Mouse (Mus musculus) left cerebral cortex, postnatal 36 days (tissue): ENCODE results near the gene Foxf1. TPM values are rescaled to one million over a fixed set of nuclear protein-coding genes. Genes with fewer than 3 reads are reported as not detected.

Experiments used
- DNase-seq, 2 experiments: peaks; one replicate each; pipeline ENCODE4 v3.0.0; 2021 to 2022; ENCODE audit warnings: low spot score in 2 of 2, mixed read lengths in 1 of 2
- intact Hi-C: fragments of 180-260 bp; cut with DNase I; formaldehyde crosslinking; loops from one replicate; pipeline ENCODE4 v1.15.1; 2025
- total RNA-seq, 2 experiments: library from RNA; stranded (reverse); gene quantifications; 2 replicates each; pipeline ENCODE4 v1.2.3; 2021

Foxf1 gene
- total RNA-seq, 2 experiments from 2014 or later: 0.70 to 0.94 TPM

- intact Hi-C loops: loop anchor here (5.0 kb wide), 2 partner anchors 108 to 193 kb away; no protein-coding TSS in a partner anchor
- no peak for DNase-seq
These were observed 3.7 kb upstream of the Foxf1 start for GRCm38 (mm10) chr8:121080361-121081090.

GRCm38 (mm10) chr8:121081398-121081797 is 2.8 kb upstream of the Foxf1 start:
- intact Hi-C loops: loop anchor here (5.0 kb wide), 2 partner anchors 109 to 194 kb away; no protein-coding TSS in a partner anchor

GRCm38 (mm10) chr8:121082218-121083092 is 1.7 kb upstream of the Foxf1 start:
- intact Hi-C loops: loop anchor here (5.0 kb wide), 2 partner anchors 110 to 195 kb away; no protein-coding TSS in a partner anchor

More at GRCm38 (mm10) chr8:121081398-121081797, 2.8 kb upstream of the Foxf1 start:
- DNase-seq: no peak

GRCm38 (mm10) chr8:121083093-121083935 is 872 bp upstream of the Foxf1 start:
- peak; percentile 34 to 35 for DNase-seq
- intact Hi-C loops: loop anchor here (5.0 kb wide), 2 partner anchors 111 to 196 kb away; no protein-coding TSS in a partner anchor

More at GRCm38 (mm10) chr8:121082218-121083092, 1.7 kb upstream of the Foxf1 start:
- DNase-seq: no peak

GRCm38 (mm10) chr8:121083936-121084209 is 313 bp upstream of the Foxf1 start:
- intact Hi-C loops: loop anchor here (5.0 kb wide), 2 partner anchors 112 to 197 kb away; no protein-coding TSS in a partner anchor
- no peak for DNase-seq

GRCm38 (mm10) chr8:121085011-121085410 is 825 bp downstream of the Foxf1 start:
- no peak for DNase-seq
- intact Hi-C loops: no loop called here

GRCm38 (mm10) chr8:121085561-121085960 is 1.4 kb downstream of the Foxf1 start:
- intact Hi-C loops: no loop called here
- no peak for DNase-seq

GRCm38 (mm10) chr8:121086004-121086900 is 2.1 kb downstream of the Foxf1 start:
- intact Hi-C loops: no loop called here

GRCm38 (mm10) chr8:121088281-121088680 is 4.1 kb downstream of the Foxf1 start:
- no peak for DNase-seq
- intact Hi-C loops: no loop called here

More at GRCm38 (mm10) chr8:121086004-121086900, 2.1 kb downstream of the Foxf1 start:
- DNase-seq: no peak

GRCm38 (mm10) chr8:121088871-121089630 is 4.9 kb downstream of the Foxf1 start:
- DNase-seq: no peak
- intact Hi-C loops: no loop called here

GRCm38 (mm10) chr8:121089631-121090380 is 5.6 kb downstream of the Foxf1 start:
- intact Hi-C loops: loop anchor here (5.0 kb wide), 1 partner anchor 413 kb away; no protein-coding TSS in a partner anchor
- DNase-seq: no peak

GRCm38 (mm10) chr8:121090716-121091115 is 6.5 kb downstream of the Foxf1 start:
- intact Hi-C loops: loop anchor here (5.0 kb wide), 1 partner anchor 413 kb away; no protein-coding TSS in a partner anchor
- no peak for DNase-seq

GRCm38 (mm10) chr8:121092141-121092540 is 8.0 kb downstream of the Foxf1 start:
- intact Hi-C loops: loop anchor here (1.0 to 5.0 kb wide), 2 partner anchors 271 to 415 kb away; no protein-coding TSS in a partner anchor
- no peak for DNase-seq

- peak; percentile 70 to 80 for DNase-seq
- intact Hi-C loops: loop anchor here (1.0 to 5.0 kb wide), 2 partner anchors 271 to 415 kb away; no protein-coding TSS in a partner anchor
These were observed 8.4 kb downstream of the Foxf1 start for GRCm38 (mm10) chr8:121092627-121093026.

- intact Hi-C loops: loop anchor here (5.0 kb wide), 1 partner anchor 416 kb away; no protein-coding TSS in a partner anchor
- DNase-seq: no peak
These were observed 9.3 kb downstream of the Foxf1 start for GRCm38 (mm10) chr8:121093496-121093895.

- intact Hi-C loops: no loop called here
- peak; percentile 53 to 59 for DNase-seq
These were observed 20.0 kb downstream of the Foxf1 start for GRCm38 (mm10) chr8:121104049-121104818.
